Mouse (Mus musculus) neural tube, embryonic 11.5 days (tissue): Measurements from ENCODE around the gene Llgl1. TPM values are rescaled to one million over a fixed set of nuclear protein-coding genes. Genes with fewer than 3 reads are reported as not detected.

ENCODE experiments used
- ATAC-seq: fragments of 200-750 bp; cut with Nextera tagmentation; 2 replicates; pipeline ENCODE4 v1.8.0; 2017; ENCODE audit warnings: moderate number of reproducible peaks, mild to moderate bottlenecking, moderate TSS enrichment, moderate library complexity; ENCODE audit not compliant: insufficient read depth, low FRiP score, low TSS enrichment
- DNase-seq: peaks from one replicate; pipeline ENCODE4 v3.0.0-alpha.2; 2015; ENCODE audit warnings: low spot score
- H3K27ac ChIP-seq: fragments of 300-500 bp; sonication (generic); 2 replicates; pipeline ENCODE4 v1.5.1; 2014; ENCODE audit warnings: low read depth, mild to moderate bottlenecking, low read length
- H3K27me3 ChIP-seq: fragments of 300-500 bp; sonication (generic); 2 replicates; pipeline ENCODE4 v1.6.1; 2014; ENCODE audit warnings: mild to moderate bottlenecking, low read length, mixed read lengths; ENCODE audit not compliant: control insufficient read depth, insufficient read depth
- H3K36me3 ChIP-seq: fragments of 300-500 bp; sonication (generic); 2 replicates; pipeline ENCODE4 v1.6.1; 2014; ENCODE audit warnings: mild to moderate bottlenecking, low read length, moderate library complexity, mixed read lengths; ENCODE audit not compliant: control insufficient read depth, insufficient read depth
- H3K4me1 ChIP-seq: fragments of 300-500 bp; sonication (generic); 2 replicates; pipeline ENCODE4 v1.6.1; 2014; ENCODE audit warnings: low read length, mixed read lengths; ENCODE audit not compliant: control insufficient read depth, insufficient read depth
- H3K4me2 ChIP-seq: fragments of 300-500 bp; sonication (generic); 2 replicates; pipeline ENCODE4 v1.6.1; 2014; ENCODE audit warnings: low read depth, mild to moderate bottlenecking, moderate library complexity
- H3K4me3 ChIP-seq: fragments of 300-500 bp; sonication (generic); 2 replicates; pipeline ENCODE4 v1.5.1; 2014; ENCODE audit warnings: low read depth, low read length
- H3K9ac ChIP-seq: fragments of 300-500 bp; sonication (generic); 2 replicates; pipeline ENCODE4 v1.6.1; 2014; ENCODE audit warnings: mild to moderate bottlenecking, low read length
- H3K9me3 ChIP-seq: fragments of 300-500 bp; sonication (generic); 2 replicates; pipeline ENCODE4 v1.6.1; 2016; ENCODE audit warnings: low read length; ENCODE audit not compliant: control insufficient read depth
- WGBS: fragments of 180-500 bp; shearing (Covaris S2); extraction: QIAGEN DNeasy Blood & Tissue Kit; methylation state at CpG from one replicate; pipeline ENCODE4 v1.1.7; 2014; 5-methylcytosine and 5-hydroxymethylcytosine counted together
- polyA plus RNA-seq: library from polyadenylated mRNA; unstranded; fragments of >200 nt; fragmentation: Nextera tagmentation; extraction: Ambion mirVana; gene quantifications from 2 replicates; pipeline ENCODE4 v1.2.1, GENCODE M21; 2014

The Llgl1 gene
- polyA plus RNA-seq, result 98.5 and 111 TPM in 2 replicates

DNA sequence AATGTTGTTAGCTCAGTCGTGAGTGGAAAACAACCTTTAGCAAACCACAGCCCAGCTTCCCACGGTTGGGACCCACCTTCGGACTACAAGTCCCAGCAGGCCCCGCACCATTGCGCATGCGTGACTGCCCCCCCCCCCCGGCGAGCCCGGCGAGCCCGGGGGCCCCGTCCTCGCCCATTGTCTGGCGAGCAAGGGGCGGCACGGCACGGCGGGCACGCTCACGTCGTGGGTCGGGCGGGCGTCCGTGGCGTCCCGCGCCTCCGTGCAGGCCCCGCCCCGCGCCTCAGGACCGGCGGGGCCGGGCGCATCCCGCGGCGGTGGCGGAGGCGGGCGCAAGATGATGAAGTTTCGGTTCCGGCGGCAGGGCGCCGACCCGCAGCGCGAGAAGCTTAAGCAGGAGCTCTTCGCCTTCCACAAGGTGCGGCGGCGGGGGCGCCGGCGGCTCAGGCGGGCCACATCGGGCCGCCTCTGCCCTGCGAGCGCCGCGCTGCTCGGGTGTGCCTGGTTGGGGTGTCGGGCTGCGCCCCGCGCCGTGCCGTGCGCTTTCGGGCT lies at the start of gene Llgl1:
Gene Llgl1, plus strand, starts transcription at position 200 of the 552 bp plus-strand sequence.
- ATAC-seq, result peak; percentile 77
- Histone ChIP-seq H3K27ac (peak within 1 kb of the TSS; percentile 89), H3K4me3 (peak within 1 kb of the TSS; percentile 88), H3K9ac (peak within 1 kb of the TSS; percentile 88), H3K4me2 (peak within 1 kb of the TSS; percentile 75), H3K9me3 (no peaks in the 10 kb centered on the region), H3K27me3 (no peaks in the 10 kb centered on the region), H3K36me3 (0 out of 2 replicates have a peak, but pooled peaks cover 3% of the 10 kb centered on the region), H3K4me1 (peaks cover 22% of the 10 kb centered on the region)
- DNase-seq, result peak; percentile 97
- WGBS, result under 1% methylated on average over 53 of the region's 73 CpGs

- WGBS, result 55% methylated on average over 1 of the region's 1 CpGs
- Histone ChIP-seq H3K36me3 (no peaks in the 10 kb centered on the region), H3K4me1 (peaks cover 16% of the 10 kb centered on the region), H3K4me2 (no peak overlapping the region), H3K4me3 (no peak overlapping the region), H3K27ac (no peak overlapping the region), H3K9ac (no peak overlapping the region), H3K9me3 (no peaks in the 10 kb centered on the region), H3K27me3 (no peaks in the 10 kb centered on the region)
- DNase-seq (no peak), ATAC-seq (no peak)
Measured at GRCm38 (mm10) chr11:60696165-60696564, 3.4 kb upstream of the Llgl1 start.

DNA sequence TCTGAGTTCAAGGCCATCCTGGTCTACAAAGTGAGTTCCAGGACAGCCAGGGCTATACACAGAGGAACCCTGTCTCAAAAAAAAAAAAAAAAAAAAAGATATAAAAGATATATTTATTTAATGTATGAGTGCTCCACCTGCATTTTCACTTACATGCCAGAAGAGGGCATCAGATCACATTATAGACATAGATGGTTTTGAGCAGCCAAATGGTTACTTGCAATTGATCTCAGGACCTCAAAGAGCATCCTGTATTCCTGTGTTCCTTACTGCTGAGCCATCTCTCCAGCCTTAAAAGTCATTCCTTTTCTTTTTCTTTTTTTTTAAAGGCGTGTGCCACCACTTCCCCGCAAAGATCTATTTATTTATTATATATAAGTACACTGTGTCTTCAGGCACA lies 2.0 kb upstream of the Llgl1 start:
- no peak overlapping the region for H3K27ac ChIP-seq
- ATAC-seq (no peak), DNase-seq (no peak)
- H3K4me3 ChIP-seq, result no peak overlapping the region
- peaks cover 20% of the 10 kb centered on the region for H3K4me1 ChIP-seq
- WGBS, result 72% methylated on average over 2 of the region's 2 CpGs
- H3K9ac ChIP-seq, result no peak overlapping the region
- H3K36me3 ChIP-seq, result no peaks in the 10 kb centered on the region
- H3K27me3 ChIP-seq, result no peaks in the 10 kb centered on the region
- no peaks in the 10 kb centered on the region for H3K9me3 ChIP-seq
- H3K4me2 ChIP-seq, result no peak overlapping the region

GRCm38 (mm10) chr11:60698806-60699523 lies 558 bp upstream of the Llgl1 start:
- H3K4me2 ChIP-seq, result peak overlapping the region; percentile 56
- DNase-seq, result peak; percentile 82
- H3K4me1 ChIP-seq, result peaks cover 22% of the 10 kb centered on the region
- H3K9ac ChIP-seq, result peak overlapping the region; percentile 88
- H3K9me3 ChIP-seq, result no peaks in the 10 kb centered on the region
- H3K27ac ChIP-seq, result peak overlapping the region; percentile 89
- ATAC-seq, result peak; percentile 48
- H3K27me3 ChIP-seq, result no peaks in the 10 kb centered on the region
- H3K36me3 ChIP-seq, result no peaks in the 10 kb centered on the region
- 2% methylated on average over 22 of the region's 22 CpGs for WGBS
- peak overlapping the region; percentile 88 for H3K4me3 ChIP-seq

DNA sequence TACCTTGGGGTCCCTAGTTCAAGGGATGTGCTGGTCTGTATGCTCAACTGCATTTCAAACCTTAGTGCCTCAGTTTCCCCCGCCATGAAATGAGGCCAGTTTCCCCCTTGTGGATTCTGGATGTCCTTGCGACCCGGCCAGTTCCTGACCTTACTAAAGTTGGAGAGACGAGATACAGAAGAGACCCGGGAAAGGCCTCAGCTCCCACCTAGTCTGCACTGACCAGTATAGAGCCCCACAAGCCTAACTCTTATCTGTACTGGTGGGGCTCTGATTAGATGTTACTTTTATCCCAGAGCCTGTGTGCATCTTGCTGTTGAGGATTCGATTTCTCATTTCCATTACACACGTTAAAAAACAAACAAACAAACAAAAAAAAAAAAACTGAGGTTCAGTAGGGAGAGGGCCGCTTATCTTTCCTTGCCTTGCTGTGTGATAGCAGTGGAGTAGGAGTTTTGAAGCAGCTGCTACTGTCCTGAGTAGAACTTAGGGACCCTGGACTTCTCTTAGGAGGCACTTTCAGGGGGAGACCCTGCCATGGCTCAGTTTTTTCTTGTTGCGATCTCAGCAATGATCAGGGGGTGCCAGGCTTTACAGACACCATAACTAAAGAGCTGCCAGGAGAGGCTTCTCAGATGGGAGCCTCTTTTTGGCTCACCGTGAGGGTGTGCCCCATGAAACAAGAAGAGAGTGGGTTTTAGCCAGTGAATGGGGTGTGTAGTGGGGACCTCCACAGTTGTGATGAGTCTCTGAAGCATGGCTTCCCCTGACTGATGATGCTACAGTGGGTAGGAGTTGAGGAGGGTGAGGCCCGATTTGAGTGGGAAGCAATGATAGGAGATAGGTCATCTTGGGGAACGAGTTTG lies 1.0 kb downstream of the Llgl1 start:
- H3K4me3 ChIP-seq, result peak overlapping the region; percentile 88
- DNase-seq (no peak), ATAC-seq (no peak)
- peak overlapping the region; percentile 88 for H3K9ac ChIP-seq
- WGBS, result 31% methylated on average over 12 of the region's 12 CpGs
- H3K9me3 ChIP-seq, result no peaks in the 10 kb centered on the region
- H3K36me3 ChIP-seq, result peaks cover 6% of the 10 kb centered on the region; the same call in 1 of the 2 replicates
- H3K27ac ChIP-seq, result no peak overlapping the region; the same call in 1 of the 2 replicates
- H3K4me2 ChIP-seq, result peak overlapping the region; percentile 75
- H3K4me1 ChIP-seq, result peaks cover 22% of the 10 kb centered on the region
- H3K27me3 ChIP-seq, result no peaks in the 10 kb centered on the region

DNA sequence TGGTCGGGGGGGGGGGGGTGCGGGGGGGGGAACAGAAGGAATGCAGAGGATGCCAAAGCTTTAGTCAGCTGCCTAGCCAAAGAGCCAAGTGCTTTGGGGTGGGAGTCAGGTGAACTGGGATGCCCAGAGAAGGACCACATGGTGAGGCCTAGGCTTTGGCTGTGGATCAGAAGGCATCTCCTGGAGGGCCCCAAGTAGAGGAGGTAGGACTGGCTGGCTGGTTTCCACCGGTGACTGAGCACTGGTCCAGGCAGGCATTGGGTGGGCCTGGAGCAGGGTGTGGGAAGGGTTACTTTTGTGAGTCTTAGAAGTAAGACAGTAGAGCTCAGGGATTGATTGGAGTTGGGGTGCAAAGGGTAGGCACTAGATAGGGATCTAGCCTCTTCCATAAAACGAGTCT lies 2.1 kb downstream of the Llgl1 start:
- ATAC-seq (no peak), DNase-seq (no peak)
- H3K27ac ChIP-seq, result no peak overlapping the region
- no peaks in the 10 kb centered on the region for H3K27me3 ChIP-seq
- no peak overlapping the region for H3K9ac ChIP-seq
- H3K4me1 ChIP-seq, result peaks cover 22% of the 10 kb centered on the region
- no peaks in the 10 kb centered on the region for H3K9me3 ChIP-seq
- no peak overlapping the region for H3K4me2 ChIP-seq
- no peak overlapping the region for H3K4me3 ChIP-seq
- 92% methylated on average over 4 of the region's 4 CpGs for WGBS
- peaks cover 11% of the 10 kb centered on the region for H3K36me3 ChIP-seq

DNA sequence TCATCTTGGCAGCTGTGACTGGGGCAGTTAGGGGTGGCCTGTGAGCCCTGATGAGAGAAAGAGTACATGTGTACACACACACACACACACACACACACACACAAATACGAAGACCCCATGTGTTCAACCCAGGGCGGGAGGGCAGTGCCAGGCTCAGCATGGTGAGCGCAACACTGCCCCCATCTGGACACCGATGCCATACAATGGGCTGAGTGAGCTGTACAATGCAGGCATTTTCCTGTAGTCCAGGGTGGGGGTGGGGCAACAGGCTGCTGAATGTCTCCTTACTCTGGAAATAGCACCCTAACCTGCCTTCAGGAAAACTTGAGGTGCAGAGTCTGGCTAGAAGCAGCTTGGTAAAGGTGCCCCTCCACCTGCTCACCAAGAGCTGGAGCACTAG lies 3.6 kb downstream of the Llgl1 start:
- Histone ChIP-seq H3K4me2 (no peak overlapping the region), H3K27me3 (no peaks in the 10 kb centered on the region), H3K27ac (no peak overlapping the region), H3K4me3 (no peak overlapping the region), H3K36me3 (peaks cover 22% of the 10 kb centered on the region), H3K9me3 (no peaks in the 10 kb centered on the region), H3K9ac (no peak overlapping the region), H3K4me1 (peaks cover 22% of the 10 kb centered on the region)
- peak; percentile 84 for DNase-seq
- WGBS, result 37% methylated on average over 4 of the region's 4 CpGs
- no peak for ATAC-seq

DNA sequence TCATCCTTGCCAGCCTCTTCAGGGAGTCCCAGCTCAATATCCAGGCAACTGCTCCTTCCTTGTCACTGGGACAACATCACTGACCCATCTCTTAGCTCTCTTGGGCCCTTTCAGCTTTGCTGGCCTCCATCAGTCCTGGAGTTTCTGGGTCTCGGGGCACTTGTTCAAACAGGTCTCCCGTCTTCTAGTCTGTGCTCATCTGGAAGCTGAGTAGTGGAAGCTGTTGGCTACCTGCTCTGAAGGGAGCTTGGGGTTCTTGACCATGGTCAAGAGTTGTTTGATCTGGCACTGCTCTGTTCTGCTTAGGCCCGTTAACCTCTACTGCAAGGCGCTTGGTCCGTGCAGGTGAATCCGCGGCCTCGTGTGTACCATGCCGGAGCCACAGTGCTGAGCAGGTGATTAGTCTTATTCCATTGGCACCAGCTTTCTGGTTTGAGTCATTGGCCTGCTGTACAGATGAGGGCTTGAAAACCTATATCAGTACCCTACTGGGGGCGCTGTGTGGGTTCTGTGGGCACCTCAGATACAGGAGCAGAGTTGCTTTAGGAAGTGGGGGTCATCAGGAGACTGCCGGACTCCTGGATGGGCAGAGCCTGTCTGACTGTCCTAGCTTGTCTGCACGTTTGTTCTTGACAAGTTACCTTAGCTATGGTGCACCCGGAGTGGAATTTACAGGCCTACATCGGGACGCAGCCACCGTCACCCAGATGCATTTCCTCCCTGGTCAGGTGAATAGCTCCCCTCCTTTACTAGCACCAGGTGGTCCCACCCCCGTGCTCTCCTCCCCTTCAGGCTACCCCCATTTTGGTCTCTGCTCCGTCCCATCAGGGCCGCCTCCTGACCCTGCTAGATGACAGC lies 4.7 kb downstream of the Llgl1 start:
- no peak overlapping the region for H3K4me2 ChIP-seq
- no peak for DNase-seq
- H3K27ac ChIP-seq, result no peak overlapping the region
- no peak overlapping the region for H3K9ac ChIP-seq
- no peak overlapping the region for H3K4me3 ChIP-seq
- no peaks in the 10 kb centered on the region for H3K9me3 ChIP-seq
- peaks cover 30% of the 10 kb centered on the region for H3K36me3 ChIP-seq
- ATAC-seq, result no peak
- 96% methylated on average over 19 of the region's 19 CpGs for WGBS
- H3K27me3 ChIP-seq, result no peaks in the 10 kb centered on the region
- H3K4me1 ChIP-seq, result peaks cover 15% of the 10 kb centered on the region
